Comparison of ENCODE assay signal across 19 mouse cellular contexts in genomic region chr9:5761215-5761614, GRCm38 (mm10).
DNase-seq lines count a peak whose midpoint lies in the region; ATAC-seq and TF ChIP-seq lines count a peak whose summit lies in the region.
"Had no signal": no experiment of that assay in that cellular context is flagged by ENCODE, and none has a peak within 500 bp of the region (broad histone marks: within the 10 kb centered on the region; RNA-seq: fewer than 3 reads in every experiment).

No protein-coding gene starts in this region.

- DNase-seq in brain, embryonic 14.5 days (ENCODE audit: low read depth) = peak; percentile 7
- peak; percentile 40 for DNase-seq in brain, embryonic 18.5 days (ENCODE audit: low read depth, low spot score)
- no peak for DNase-seq in stomach, postnatal 0 days (ENCODE audit: low spot score)
- DNase-seq: adrenal gland, adult 2 months; adrenal gland, postnatal 10 days; adrenal gland, postnatal 25 days; cerebellum, adult 11 months; cerebellum, adult 18-20 months; cerebellum, adult 8-10 months; cerebellum, adult 9-11 months; cerebellum, postnatal 14 days; cerebellum, postnatal 36 days; embryo, embryonic 11 days had no signal

- ATAC-seq in forebrain, embryonic 16.5 days = peak; percentile 72; the same call in 1 of the 2 replicates
- no peak; the same call in 1 of the 2 replicates for ATAC-seq in forebrain, embryonic 13.5 days
- ATAC-seq in stomach, postnatal 0 days (ENCODE audit: low FRiP score, low TSS enrichment) = no peak

- TF ChIP-seq CTCF in brain, embryonic 14.5 days (IDR thresholded peaks at IDR 0.05; ENCODE audit: borderline replicate concordance, extremely low read depth, insufficient read depth, insufficient read length) = no peak
- no peak for TF ChIP-seq CTCF in stomach, postnatal 0 days (IDR thresholded peaks at IDR 0.05; ENCODE audit: low read depth)

- no peak overlapping the region for H3K4me3 ChIP-seq in forebrain, embryonic 16.5 days (replicated peaks; ENCODE audit: low read length)
- H3K4me3 ChIP-seq in forebrain, embryonic 13.5 days = no peak overlapping the region
- H3K4me3 ChIP-seq in stomach, postnatal 0 days (ENCODE audit: low read depth, low read length) = no peak overlapping the region
- H3K4me3 ChIP-seq: embryonic facial prominence, embryonic 13.5 days; embryonic facial prominence, embryonic 15.5 days; erythroblast, embryonic 14.5 days; forebrain, embryonic 10.5 days had no signal

- H3K9me3 ChIP-seq in forebrain, embryonic 16.5 days (ENCODE audit: control insufficient read depth, low read length) = no peaks in the 10 kb centered on the region
- no peaks in the 10 kb centered on the region for H3K9me3 ChIP-seq in forebrain, embryonic 13.5 days (replicated peaks)
- H3K9me3 ChIP-seq in stomach, postnatal 0 days (ENCODE audit: control insufficient read depth, low read length) = no peaks in the 10 kb centered on the region
- H3K9me3 ChIP-seq: embryonic facial prominence, embryonic 13.5 days; embryonic facial prominence, embryonic 15.5 days; forebrain, embryonic 10.5 days had no signal

- no peak overlapping the region for H3K9ac ChIP-seq in forebrain, embryonic 16.5 days (replicated peaks; ENCODE audit: low read depth, low read length)
- H3K9ac ChIP-seq in forebrain, embryonic 13.5 days = no peak overlapping the region
- H3K9ac ChIP-seq in stomach, postnatal 0 days (ENCODE audit: low read length) = no peak overlapping the region
- H3K9ac ChIP-seq: embryonic facial prominence, embryonic 13.5 days; embryonic facial prominence, embryonic 15.5 days had no signal

- TF ChIP-seq EP300 in stomach, postnatal 0 days (optimal IDR thresholded peaks at IDR 0.05) = no peak

- no peak overlapping the region for H3K4me2 ChIP-seq in forebrain, embryonic 16.5 days (ENCODE audit: low read length)
- H3K4me2 ChIP-seq in forebrain, embryonic 13.5 days = no peak overlapping the region
- H3K4me2 ChIP-seq in stomach, postnatal 0 days (replicated peaks; ENCODE audit: low read depth) = no peak overlapping the region
- H3K4me2 ChIP-seq: embryonic facial prominence, embryonic 13.5 days; embryonic facial prominence, embryonic 15.5 days had no signal

- H3K27ac ChIP-seq in forebrain, embryonic 16.5 days (ENCODE audit: low read length) = no peak overlapping the region
- H3K27ac ChIP-seq in forebrain, embryonic 13.5 days = no peak overlapping the region
- H3K27ac ChIP-seq in stomach, postnatal 0 days (replicated peaks) = no peak overlapping the region
- H3K27ac ChIP-seq: embryonic facial prominence, embryonic 13.5 days; embryonic facial prominence, embryonic 15.5 days; forebrain, embryonic 10.5 days had no signal

- TF ChIP-seq POLR2A in brain, embryonic 14.5 days (IDR thresholded peaks at IDR 0.05; ENCODE audit: borderline replicate concordance, extremely low read depth, insufficient read depth, insufficient read length, poor library complexity, severe bottlenecking) = no peak

- H3K36me3 ChIP-seq in forebrain, embryonic 16.5 days (ENCODE audit: control insufficient read depth, insufficient read depth) = no peaks in the 10 kb centered on the region
- no peaks in the 10 kb centered on the region for H3K36me3 ChIP-seq in forebrain, embryonic 13.5 days (ENCODE audit: poor library complexity, severe bottlenecking)
- no peaks in the 10 kb centered on the region for H3K36me3 ChIP-seq in stomach, postnatal 0 days (ENCODE audit: control insufficient read depth, insufficient read depth, low read length)
- H3K36me3 ChIP-seq: embryonic facial prominence, embryonic 13.5 days; embryonic facial prominence, embryonic 15.5 days; forebrain, embryonic 10.5 days had no signal

- 76% methylated on average over 2 of the region's 2 CpGs for WGBS in forebrain, embryonic 16.5 days
- 91% methylated on average over 2 of the region's 2 CpGs for WGBS in forebrain, embryonic 13.5 days
- WGBS in stomach, postnatal 0 days = 83% methylated on average over 2 of the region's 2 CpGs

- no peaks in the 10 kb centered on the region for H3K27me3 ChIP-seq in forebrain, embryonic 16.5 days (replicated peaks; ENCODE audit: control insufficient read depth, insufficient read depth, low read length)
- no peaks in the 10 kb centered on the region for H3K27me3 ChIP-seq in forebrain, embryonic 13.5 days
- H3K27me3 ChIP-seq in stomach, postnatal 0 days (ENCODE audit: control insufficient read depth, insufficient read depth, low read length) = no peaks in the 10 kb centered on the region
- H3K27me3 ChIP-seq: embryonic facial prominence, embryonic 13.5 days; embryonic facial prominence, embryonic 15.5 days had no signal

- no peaks in the 10 kb centered on the region for H3K4me1 ChIP-seq in forebrain, embryonic 16.5 days (replicated peaks; ENCODE audit: control insufficient read depth, insufficient read depth, low read length)
- H3K4me1 ChIP-seq in forebrain, embryonic 13.5 days = no peaks in the 10 kb centered on the region
- no peaks in the 10 kb centered on the region for H3K4me1 ChIP-seq in stomach, postnatal 0 days (replicated peaks; ENCODE audit: control insufficient read depth, insufficient read depth)
- H3K4me1 ChIP-seq: embryonic facial prominence, embryonic 13.5 days; embryonic facial prominence, embryonic 15.5 days; forebrain, embryonic 10.5 days had no signal
